Mouse (Mus musculus): Measurements from ENCODE around the gene Gm1123.

Gm1123 gene

GRCm38 (mm10) chr9:99035575-99035974, at the start of gene Gm1123:
Gene Gm1123 (minus strand): TSS chr9:99035715.
- 82% methylated on average over 12 of the region's 12 CpGs for WGBS

- WGBS, result 94% methylated on average over 5 of the region's 5 CpGs
Observed at GRCm38 (mm10) chr9:99081718-99082117, 46.2 kb upstream of the Gm1123 start.

GRCm38 (mm10) chr9:99081308-99081707, 45.8 kb upstream of the Gm1123 start:
- WGBS, result 84% methylated on average over 3 of the region's 3 CpGs

- WGBS, result 98% methylated on average over 2 of the region's 2 CpGs
Observed at GRCm38 (mm10) chr9:99080657-99081056, 45.1 kb upstream of the Gm1123 start.

GRCm38 (mm10) chr9:99074462-99074861, 38.9 kb upstream of the Gm1123 start:
- 73% methylated on average over 2 of the region's 2 CpGs for WGBS

GRCm38 (mm10) chr9:99072538-99072937, 37.0 kb upstream of the Gm1123 start:
- 93% methylated on average over 4 of the region's 4 CpGs for WGBS

- WGBS, result 66% methylated on average over 5 of the region's 5 CpGs
Observed at GRCm38 (mm10) chr9:99065311-99065710, 29.8 kb upstream of the Gm1123 start.

- 38% methylated on average over 2 of the region's 2 CpGs for WGBS
Observed at GRCm38 (mm10) chr9:99064216-99064615, 28.7 kb upstream of the Gm1123 start.

- 37% methylated on average over 7 of the region's 7 CpGs for WGBS
Observed at GRCm38 (mm10) chr9:99062544-99062943, 27.0 kb upstream of the Gm1123 start.

GRCm38 (mm10) chr9:99057751-99058150, 22.2 kb upstream of the Gm1123 start:
- 73% methylated on average over 3 of the region's 3 CpGs for WGBS

GRCm38 (mm10) chr9:99049760-99050159, 14.2 kb upstream of the Gm1123 start:
- WGBS, result 75% methylated on average over 6 of the region's 6 CpGs

GRCm38 (mm10) chr9:99048724-99049250, 13.3 kb upstream of the Gm1123 start:
- 65% methylated on average over 1 of the region's 1 CpGs for WGBS

GRCm38 (mm10) chr9:99044761-99045160, 9.2 kb upstream of the Gm1123 start:
- 60% methylated on average over 8 of the region's 8 CpGs for WGBS

- 86% methylated on average over 4 of the region's 4 CpGs for WGBS
Observed at GRCm38 (mm10) chr9:99042641-99043040, 7.1 kb upstream of the Gm1123 start.

- 89% methylated on average over 9 of the region's 9 CpGs for WGBS
Observed at GRCm38 (mm10) chr9:99041994-99042393, 6.5 kb upstream of the Gm1123 start.

- whole genome bisulfite sequencing, result 80% methylated on average over 8 of the region's 8 CpGs
Observed at GRCm38 (mm10) chr9:99034111-99034510, 1.4 kb downstream of the Gm1123 start.

- WGBS, result 79% methylated on average over 8 of the region's 8 CpGs
Observed at GRCm38 (mm10) chr9:99032031-99032430, 3.5 kb downstream of the Gm1123 start.

- WGBS, result 83% methylated on average over 4 of the region's 4 CpGs
Observed at GRCm38 (mm10) chr9:99021751-99022150, 13.8 kb downstream of the Gm1123 start.

GRCm38 (mm10) chr9:99021166-99021565, 14.3 kb downstream of the Gm1123 start:
- 48% methylated on average over 5 of the region's 5 CpGs for WGBS

- WGBS, result 77% methylated on average over 6 of the region's 6 CpGs
Observed at GRCm38 (mm10) chr9:99017679-99018078, 17.8 kb downstream of the Gm1123 start.

GRCm38 (mm10) chr9:99016759-99017158, 18.8 kb downstream of the Gm1123 start:
- WGBS, result 40% methylated on average over 3 of the region's 3 CpGs

GRCm38 (mm10) chr9:99016301-99016700, 19.2 kb downstream of the Gm1123 start:
- WGBS, result 76% methylated on average over 3 of the region's 3 CpGs

- 86% methylated on average over 3 of the region's 3 CpGs for WGBS
Observed at GRCm38 (mm10) chr9:99009898-99010199, 25.7 kb downstream of the Gm1123 start.

Measured in cerebral cortex, adult 2 months (tissue).